In the genomic region with DNA sequence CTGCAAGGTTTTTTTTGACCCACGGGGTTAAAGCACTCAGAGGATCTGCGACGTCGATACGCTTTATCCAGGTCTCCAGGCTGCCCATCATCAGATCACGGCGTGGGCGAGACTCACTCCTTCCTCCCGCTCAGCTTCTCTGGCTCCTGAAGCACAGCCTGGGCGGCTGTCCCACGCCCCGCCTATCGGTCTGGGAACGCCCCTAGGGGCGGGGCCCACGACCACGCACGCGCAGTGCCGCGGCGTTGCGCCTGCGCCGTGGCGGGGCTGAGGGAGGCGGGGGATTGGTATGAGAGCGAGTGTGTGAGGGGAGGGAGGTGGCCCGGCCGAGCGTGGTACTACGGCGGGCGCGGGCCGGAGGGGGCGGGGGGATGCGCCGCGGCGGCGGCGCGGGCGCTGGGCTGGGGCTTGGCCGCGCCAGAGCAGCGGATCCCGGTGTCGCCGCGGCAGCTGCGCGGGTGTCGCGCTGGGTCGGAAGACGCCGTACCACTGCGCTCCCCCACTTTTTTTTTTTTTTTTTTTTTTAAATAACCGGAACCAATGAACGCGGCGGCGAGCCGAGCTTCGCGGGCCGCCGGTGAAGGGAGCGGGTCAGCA, we compare ENCODE assay signal across 8 mouse cellular contexts. TPM values are rescaled to one million over a fixed set of nuclear protein-coding genes. Genes with fewer than 3 reads are reported as not detected.
DNase-seq lines count a peak whose midpoint lies in the region; ATAC-seq and TF ChIP-seq lines count a peak whose summit lies in the region.

Gene Stim2, plus strand, starts transcription at position 354 of the 597 bp plus-strand sequence.

- TF ChIP-seq CTCF in C2C12 (IDR thresholded peaks at IDR 0.05; ENCODE audit: control insufficient read depth, insufficient read depth, insufficient read length) = no peak
- peak; percentile 1; the same call in 1 of the 2 replicates for TF ChIP-seq CTCF in brain, embryonic 14.5 days (IDR thresholded peaks at IDR 0.05; ENCODE audit: borderline replicate concordance, extremely low read depth, insufficient read depth, insufficient read length)
- TF ChIP-seq CTCF in kidney, postnatal 0 days (IDR thresholded peaks at IDR 0.05; ENCODE audit: low read depth) = peak; percentile 31; the same call in 1 of the 2 replicates

- peak; percentile 98 for DNase-seq in brain, embryonic 14.5 days (ENCODE audit: low read depth)
- DNase-seq in kidney, postnatal 0 days (ENCODE audit: low spot score) = peak; percentile 96
- peak; percentile 95 for DNase-seq in liver, embryonic 11.5 days (ENCODE audit: low spot score)
- DNase-seq in naive thymus-derived CD4-positive, alpha-beta T cell, adult 2 months (ENCODE audit: low read depth) = peak; percentile 98

- peak; percentile 97 for ATAC-seq in heart, embryonic 12.5 days (ENCODE audit: insufficient number of reproducible peaks, low FRiP score)
- ATAC-seq in kidney, postnatal 0 days (replicated peaks; ENCODE audit: low FRiP score, low read depth) = peak; percentile 96
- ATAC-seq in liver, embryonic 11.5 days (replicated peaks; ENCODE audit: low FRiP score) = peak; percentile 97
- ATAC-seq in stomach, embryonic 14.5 days (ENCODE audit: insufficient number of reproducible peaks, insufficient read depth, low FRiP score, low read depth) = peak; percentile 95

- H3K36me3 ChIP-seq in C2C12 (ENCODE audit: control insufficient read depth, insufficient read depth) = no peaks in the 10 kb centered on the region
- no peaks in the 10 kb centered on the region for H3K36me3 ChIP-seq in erythroblast, embryonic 14.5 days (ENCODE audit: control insufficient read depth)
- no peaks in the 10 kb centered on the region for H3K36me3 ChIP-seq in heart, embryonic 12.5 days
- H3K36me3 ChIP-seq in kidney, postnatal 0 days (ENCODE audit: insufficient read depth, low read length) = no peaks in the 10 kb centered on the region
- H3K36me3 ChIP-seq in liver, embryonic 11.5 days (ENCODE audit: control insufficient read depth, insufficient read depth, low read length) = no peaks in the 10 kb centered on the region
- H3K36me3 ChIP-seq in stomach, embryonic 14.5 days (ENCODE audit: control insufficient read depth, insufficient read depth, low read length) = no peaks in the 10 kb centered on the region

- peaks cover 38% of the 10 kb centered on the region for H3K79me3 ChIP-seq in C2C12 (ENCODE audit: low read depth)

- peak within 1 kb of the TSS; percentile 97 for H3K9ac ChIP-seq in heart, embryonic 12.5 days
- H3K9ac ChIP-seq in kidney, postnatal 0 days (ENCODE audit: low read depth, low read length) = peak within 1 kb of the TSS; percentile 93
- peak within 1 kb of the TSS; percentile 85 for H3K9ac ChIP-seq in liver, embryonic 11.5 days (ENCODE audit: low read depth, low read length)
- peak within 1 kb of the TSS; percentile 88 for H3K9ac ChIP-seq in stomach, embryonic 14.5 days (replicated peaks; ENCODE audit: low read depth, low read length)

- H3K4me2 ChIP-seq in heart, embryonic 12.5 days = peak within 1 kb of the TSS; percentile 94
- peak within 1 kb of the TSS; percentile 78 for H3K4me2 ChIP-seq in kidney, postnatal 0 days (ENCODE audit: low read length)
- H3K4me2 ChIP-seq in liver, embryonic 11.5 days = peak within 1 kb of the TSS; percentile 94
- H3K4me2 ChIP-seq in stomach, embryonic 14.5 days (replicated peaks; ENCODE audit: low read depth, low read length) = peak within 1 kb of the TSS; percentile 83

- TF ChIP-seq POLR2A in brain, embryonic 14.5 days (IDR thresholded peaks at IDR 0.05; ENCODE audit: borderline replicate concordance, extremely low read depth, insufficient read depth, insufficient read length, poor library complexity, severe bottlenecking) = peak; percentile 65

- peak within 1 kb of the TSS; percentile 79 for H3K4me3 ChIP-seq in C2C12 (ENCODE audit: insufficient read depth, poor library complexity, severe bottlenecking)
- H3K4me3 ChIP-seq in erythroblast, embryonic 14.5 days (replicated peaks) = peak within 1 kb of the TSS; percentile 90
- peak within 1 kb of the TSS; percentile 89 for H3K4me3 ChIP-seq in heart, embryonic 12.5 days
- peak within 1 kb of the TSS; percentile 95 for H3K4me3 ChIP-seq in kidney, postnatal 0 days (replicated peaks; ENCODE audit: low read depth, low read length)
- H3K4me3 ChIP-seq in liver, embryonic 11.5 days (ENCODE audit: low read depth, low read length) = peak within 1 kb of the TSS; percentile 80
- peak within 1 kb of the TSS; percentile 83 for H3K4me3 ChIP-seq in stomach, embryonic 14.5 days (ENCODE audit: low read depth, low read length)

- H3K9me3 ChIP-seq in erythroblast, embryonic 14.5 days (ENCODE audit: control insufficient read depth, low read length) = no peaks in the 10 kb centered on the region
- no peaks in the 10 kb centered on the region for H3K9me3 ChIP-seq in heart, embryonic 12.5 days (replicated peaks)
- H3K9me3 ChIP-seq in kidney, postnatal 0 days (replicated peaks; ENCODE audit: low read length) = no peaks in the 10 kb centered on the region
- H3K9me3 ChIP-seq in liver, embryonic 11.5 days (ENCODE audit: control insufficient read depth, low read length) = no peaks in the 10 kb centered on the region
- no peaks in the 10 kb centered on the region for H3K9me3 ChIP-seq in stomach, embryonic 14.5 days (ENCODE audit: control insufficient read depth, low read depth, low read length)

- H3K27me3 ChIP-seq in C2C12 (ENCODE audit: control insufficient read depth, insufficient read depth, insufficient read length) = no peaks in the 10 kb centered on the region
- H3K27me3 ChIP-seq in erythroblast, embryonic 14.5 days (ENCODE audit: control insufficient read depth) = peaks cover 37% of the 10 kb centered on the region
- H3K27me3 ChIP-seq in heart, embryonic 12.5 days (replicated peaks) = no peaks in the 10 kb centered on the region
- H3K27me3 ChIP-seq in kidney, postnatal 0 days (ENCODE audit: insufficient read depth, low read length) = no peaks in the 10 kb centered on the region
- no peaks in the 10 kb centered on the region for H3K27me3 ChIP-seq in liver, embryonic 11.5 days (replicated peaks; ENCODE audit: control insufficient read depth, insufficient read depth, low read length)
- no peaks in the 10 kb centered on the region for H3K27me3 ChIP-seq in stomach, embryonic 14.5 days (ENCODE audit: control insufficient read depth, insufficient read depth, low read length)

- H3ac ChIP-seq in C2C12 (ENCODE audit: control insufficient read depth, insufficient read length, low read depth) = peak within 1 kb of the TSS; percentile 87

- peak within 1 kb of the TSS; percentile 96 for H3K27ac ChIP-seq in heart, embryonic 12.5 days (ENCODE audit: poor library complexity, severe bottlenecking)
- peak within 1 kb of the TSS; percentile 92 for H3K27ac ChIP-seq in kidney, postnatal 0 days
- H3K27ac ChIP-seq in liver, embryonic 11.5 days (ENCODE audit: low read depth, low read length) = peak within 1 kb of the TSS; percentile 83
- peak within 1 kb of the TSS; percentile 89 for H3K27ac ChIP-seq in stomach, embryonic 14.5 days (ENCODE audit: low read length)

- peaks cover 47% of the 10 kb centered on the region for H3K79me2 ChIP-seq in C2C12 (ENCODE audit: control insufficient read depth, insufficient read depth)

- peaks cover 38% of the 10 kb centered on the region for H3K4me1 ChIP-seq in erythroblast, embryonic 14.5 days (ENCODE audit: control insufficient read depth)
- peaks cover 11% of the 10 kb centered on the region; the same call in 1 of the 2 replicates for H3K4me1 ChIP-seq in heart, embryonic 12.5 days (replicated peaks)
- peaks cover 5% of the 10 kb centered on the region; the same call in 1 of the 2 replicates for H3K4me1 ChIP-seq in kidney, postnatal 0 days (replicated peaks; ENCODE audit: insufficient read depth, low read length)
- peaks cover 14% of the 10 kb centered on the region for H3K4me1 ChIP-seq in liver, embryonic 11.5 days (replicated peaks; ENCODE audit: control insufficient read depth, insufficient read depth, low read length)
- peaks cover 13% of the 10 kb centered on the region for H3K4me1 ChIP-seq in stomach, embryonic 14.5 days (ENCODE audit: control insufficient read depth, insufficient read depth, low read length)

- WGBS in heart, embryonic 12.5 days = 1% methylated on average over 39 of the region's 71 CpGs
- under 1% methylated on average over 41 of the region's 71 CpGs for WGBS in kidney, postnatal 0 days
- under 1% methylated on average over 56 of the region's 71 CpGs for WGBS in liver, embryonic 11.5 days
- WGBS in stomach, embryonic 14.5 days = under 1% methylated on average over 51 of the region's 71 CpGs

TF ChIP-seq in C2C12, 6 proteins besides CTCF, POLR2A, EP300 and RAD21:
- no peak for TF ChIP-seq FOSL1 (IDR thresholded peaks at IDR 0.05; ENCODE audit: insufficient read depth, low read length, poor library complexity, severe bottlenecking)
- no peak for TF ChIP-seq MYOG (IDR thresholded peaks at IDR 0.05; ENCODE audit: control insufficient read depth, extremely low read depth, insufficient read length)
- no peak for TF ChIP-seq MYOD1 (IDR thresholded peaks at IDR 0.05; ENCODE audit: control insufficient read depth, insufficient read length, low read depth)
- TF ChIP-seq MAX (IDR thresholded peaks at IDR 0.05) = peak; percentile 61

RNA-seq across cellular contexts. Expression of gene Stim2, which starts in this region (rescaled TPM):
- 15.3 TPM for polyA plus RNA-seq in C2C12 (2012; fragmentation: generic; extraction: Trizol)
- polyA plus RNA-seq in brain, embryonic 14.5 days (2012; rRNA removed) = 15.3 and 22.9 TPM in 2 replicates
- polyA plus RNA-seq in erythroblast, embryonic 14.5 days (2012) = 0.11 and 0.12 TPM in 2 replicates
- polyA plus RNA-seq in heart, embryonic 12.5 days (2016; fragmentation: Nextera tagmentation; extraction: Ambion mirVana) = 15.7 and 17.9 TPM in 2 replicates
- 21.4 and 24.2 TPM in 2 replicates for polyA plus RNA-seq in kidney, postnatal 0 days (2015; fragmentation: Nextera tagmentation; extraction: Ambion mirVana)
- 12.0 and 13.2 TPM in 2 replicates for polyA plus RNA-seq in liver, embryonic 11.5 days (2014; fragmentation: Nextera tagmentation; extraction: Ambion mirVana)
- 18.3 and 18.5 TPM in 2 replicates for polyA plus RNA-seq in stomach, embryonic 14.5 days (2014; fragmentation: Nextera tagmentation; extraction: Ambion mirVana)

Comparison
In these comparisons a context has a peak if more than half of its experiments do, and no peak if none do; other contexts are left out.
1. Peak in every context shown above with its lines: DNase-seq, ATAC-seq, H3K4me3 ChIP-seq and H3K27ac ChIP-seq.
2. RNA of gene Stim2 (polyA plus RNA-seq): 15.3 to 22.9 TPM in brain, embryonic 14.5 days, 21.4 to 24.2 TPM in kidney, postnatal 0 days, 18.3 to 18.5 TPM in stomach, embryonic 14.5 days, 15.7 to 17.9 TPM in heart, embryonic 12.5 days, 15.3 TPM in C2C12 (single experiment) and 12.0 to 13.2 TPM in liver, embryonic 11.5 days; 0.11 to 0.12 TPM in erythroblast, embryonic 14.5 days; every median in the first group is over 10 times any median in the second.